Mouse (Mus musculus) thymus, adult 2 months (tissue): Measurements from ENCODE around the gene Tom1l2. TPM values are rescaled to one million over a fixed set of nuclear protein-coding genes. Genes with fewer than 3 reads are reported as not detected.

ENCODE experiments used
- DNase-seq: peaks from one replicate; pipeline ENCODE4 v3.0.0; 2021
- H3K27ac ChIP-seq: fragments of 200-500 bp; 2 replicates; pipeline ENCODE4 v1.5.1; 2012; ENCODE audit warnings: low read length, control low read depth; ENCODE audit not compliant: control insufficient read depth, insufficient read depth
- H3K27me3 ChIP-seq: fragments of 200-500 bp; 2 replicates; pipeline ENCODE4 v1.6.1; 2012; ENCODE audit warnings: mild to moderate bottlenecking, low read length, moderate library complexity, mixed read lengths; ENCODE audit not compliant: control insufficient read depth, insufficient read depth
- H3K36me3 ChIP-seq: fragments of 200-500 bp; 2 replicates; pipeline ENCODE4 v1.6.1; 2012; ENCODE audit warnings: mild to moderate bottlenecking, low read length, moderate library complexity; ENCODE audit not compliant: control insufficient read depth, insufficient read depth
- H3K4me1 ChIP-seq: fragments of 200-500 bp; replicated peaks from 2 replicates; pipeline ENCODE4 v1.6.1; 2012; ENCODE audit warnings: low read length; ENCODE audit not compliant: control insufficient read depth, insufficient read depth
- H3K4me3 ChIP-seq: fragments of 200-500 bp; 2 replicates; pipeline ENCODE4 v1.5.1; 2012; ENCODE audit warnings: mild to moderate bottlenecking, low read length, control low read depth, moderate library complexity; ENCODE audit not compliant: control insufficient read depth, insufficient read depth
- CTCF ChIP-seq: fragments of 200-500 bp; IDR thresholded peaks from 2 replicates; pipeline ENCODE4 v1.5.1; 2012; ENCODE audit warnings: mild to moderate bottlenecking, control low read depth, low read length, moderate library complexity, borderline replicate concordance; ENCODE audit not compliant: control insufficient read depth, poor library complexity, insufficient read depth; ENCODE audit errors: extremely low read depth
- POLR2A ChIP-seq: fragments of 200-500 bp; IDR thresholded peaks from 2 replicates; pipeline ENCODE4 v1.6.1; 2012; ENCODE audit warnings: mild to moderate bottlenecking, low read length, control low read depth, moderate library complexity; ENCODE audit not compliant: control insufficient read depth, poor library complexity, insufficient read depth; ENCODE audit errors: extremely low read depth
- WGBS: fragments of 180-500 bp; shearing (Covaris S2); methylation state at CpG from one replicate; pipeline ENCODE4 v1.1.7; 2018; 5-methylcytosine and 5-hydroxymethylcytosine counted together
- polyA plus RNA-seq: library from polyadenylated mRNA; depleted of rRNA; stranded (reverse); fragments of >200 nt; gene quantifications from 2 replicates; pipeline ENCODE4 v1.2.3, GENCODE M21; 2012

Tom1l2 gene
- polyA plus RNA-seq, 1 experiment: 99.5 TPM

DNA sequence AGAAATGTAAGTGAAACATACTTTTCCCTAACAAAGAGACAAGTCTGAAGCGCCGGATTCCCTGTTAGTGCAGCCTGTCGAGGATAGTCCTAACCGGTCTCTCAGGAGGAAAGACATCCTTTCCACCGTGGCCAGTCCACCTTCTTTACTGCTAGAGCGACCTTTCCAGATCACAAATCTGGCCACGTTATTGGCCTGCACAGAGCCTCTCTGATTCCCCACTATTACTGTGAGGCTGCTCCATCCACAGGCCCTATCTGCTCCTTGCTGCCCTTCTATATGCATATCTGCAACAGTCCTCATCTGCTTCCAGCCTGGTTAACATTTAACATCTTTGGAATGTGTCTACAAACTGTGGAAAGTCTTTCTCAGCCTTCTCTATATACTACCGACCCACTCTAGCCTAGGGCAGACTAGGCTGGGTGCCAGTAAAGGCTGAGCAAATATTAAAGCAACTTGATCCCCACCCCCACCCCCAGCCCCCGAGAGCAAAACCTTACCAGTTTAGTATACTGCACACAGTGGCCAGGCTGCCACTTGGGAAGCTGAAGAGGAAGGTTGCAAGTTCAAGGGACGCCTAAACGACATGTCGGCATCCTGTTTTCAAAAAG lies 44.1 kb downstream of the Tom1l2 start:
- Histone ChIP-seq H3K27ac (no peak overlapping the region), H3K4me1 (peaks cover 11% of the 10 kb centered on the region), H3K4me3 (no peak overlapping the region), H3K27me3 (no peaks in the 10 kb centered on the region), H3K36me3 (no peaks in the 10 kb centered on the region)
- DNase-seq: no peak
- TF ChIP-seq POLR2A (no peak), CTCF (no peak)
- WGBS: 83% methylated on average over 12 of the region's 12 CpGs

DNA sequence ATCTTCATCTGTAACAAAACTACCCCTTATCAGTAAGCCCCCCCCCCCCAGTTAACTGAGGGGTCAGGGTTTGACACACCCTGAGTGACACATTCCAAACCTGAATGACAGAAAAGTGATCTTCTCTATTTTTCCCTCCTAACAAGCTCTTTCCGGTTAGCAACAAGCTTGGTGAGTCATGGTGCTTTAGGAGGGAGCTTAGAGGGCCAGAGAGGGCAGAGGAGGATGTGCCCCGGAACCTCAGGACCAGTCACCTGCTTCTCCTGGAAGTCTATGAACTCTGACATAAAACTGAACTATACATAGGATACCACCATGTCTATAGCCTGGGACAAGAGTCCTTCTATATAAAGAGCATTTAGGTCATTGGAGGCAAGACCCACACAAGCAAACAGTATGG lies 44.6 kb downstream of the Tom1l2 start:
- H3K36me3 ChIP-seq: no peaks in the 10 kb centered on the region
- H3K27ac ChIP-seq: no peak overlapping the region
- H3K27me3 ChIP-seq: no peaks in the 10 kb centered on the region
- 86% methylated on average over 2 of the region's 2 CpGs for WGBS
- H3K4me3 ChIP-seq: no peak overlapping the region
- no peak for DNase-seq
- H3K4me1 ChIP-seq: peaks cover 13% of the 10 kb centered on the region
- TF ChIP-seq CTCF (no peak), POLR2A (no peak)

GRCm38 (mm10) chr11:60307375-60307825 lies 45.3 kb downstream of the Tom1l2 start:
- H3K4me3 ChIP-seq: no peak overlapping the region
- H3K36me3 ChIP-seq: no peaks in the 10 kb centered on the region
- WGBS: 94% methylated on average over 2 of the region's 2 CpGs
- DNase-seq: peak; percentile 62
- H3K27ac ChIP-seq: no peak overlapping the region
- H3K4me1 ChIP-seq: peaks cover 18% of the 10 kb centered on the region
- H3K27me3 ChIP-seq: no peaks in the 10 kb centered on the region
- TF ChIP-seq CTCF: no peak
- no peak for TF ChIP-seq POLR2A

GRCm38 (mm10) chr11:60306834-60307233 lies 45.9 kb downstream of the Tom1l2 start:
- WGBS: 89% methylated on average over 4 of the region's 4 CpGs
- Histone ChIP-seq H3K27ac (no peak overlapping the region), H3K27me3 (no peaks in the 10 kb centered on the region), H3K4me3 (no peak overlapping the region), H3K4me1 (peaks cover 24% of the 10 kb centered on the region), H3K36me3 (no peaks in the 10 kb centered on the region)
- DNase-seq: peak; percentile 78
- TF ChIP-seq POLR2A (no peak), CTCF (no peak)

- 3% methylated on average over 4 of the region's 4 CpGs for WGBS
- peak; percentile 26 for DNase-seq
- Histone ChIP-seq H3K27me3 (no peaks in the 10 kb centered on the region), H3K36me3 (no peaks in the 10 kb centered on the region), H3K27ac (peak overlapping the region; percentile 64), H3K4me1 (peaks cover 25% of the 10 kb centered on the region), H3K4me3 (no peak overlapping the region)
- no peak for TF ChIP-seq POLR2A
- TF ChIP-seq CTCF: no peak
Measured at GRCm38 (mm10) chr11:60305611-60306010, 47.1 kb downstream of the Tom1l2 start.

- Histone ChIP-seq H3K27ac (no peak overlapping the region), H3K27me3 (no peaks in the 10 kb centered on the region), H3K4me1 (peaks cover 22% of the 10 kb centered on the region), H3K4me3 (no peak overlapping the region), H3K36me3 (no peaks in the 10 kb centered on the region)
- 91% methylated on average over 2 of the region's 2 CpGs for WGBS
- DNase-seq: no peak
- no peak for TF ChIP-seq CTCF
- TF ChIP-seq POLR2A: no peak
Measured at GRCm38 (mm10) chr11:60303497-60303896, 49.2 kb downstream of the Tom1l2 start.

GRCm38 (mm10) chr11:60302354-60303083 lies 50.2 kb downstream of the Tom1l2 start:
- peak; percentile 47 for DNase-seq
- 20% methylated on average over 10 of the region's 10 CpGs for WGBS
- Histone ChIP-seq H3K27me3 (no peaks in the 10 kb centered on the region), H3K4me3 (no peak overlapping the region), H3K4me1 (peaks cover 22% of the 10 kb centered on the region), H3K36me3 (no peaks in the 10 kb centered on the region), H3K27ac (no peak overlapping the region)
- TF ChIP-seq CTCF (no peak), POLR2A (no peak)
